Mouse (Mus musculus) lung, embryonic 16.5 days (tissue): Measurements from ENCODE around the gene Ssu72. TPM values are rescaled to one million over a fixed set of nuclear protein-coding genes. Genes with fewer than 3 reads are reported as not detected.
A peak's percentile ranks its signal among the peaks of the same experiment; 100 is the strongest.

Source experiments
- ATAC-seq: fragments of 200-750 bp; cut with Nextera tagmentation; 2 replicates; pipeline ENCODE4 v1.8.0; 2017; ENCODE audit warnings: low read depth, mild to moderate bottlenecking, moderate library complexity
- H3K27ac ChIP-seq: fragments of 300-500 bp; sonication (generic); 2 replicates; pipeline ENCODE4 v1.5.1; 2014; ENCODE audit warnings: mild to moderate bottlenecking, control low read depth, low read length
- H3K27me3 ChIP-seq: fragments of 300-500 bp; sonication (generic); 2 replicates; pipeline ENCODE4 v1.6.1; 2014; ENCODE audit warnings: low read depth, low read length, mixed read lengths; ENCODE audit not compliant: control insufficient read depth, insufficient read depth
- H3K36me3 ChIP-seq: fragments of 300-500 bp; sonication (generic); 2 replicates; pipeline ENCODE4 v1.6.1; 2014; ENCODE audit warnings: low read length; ENCODE audit not compliant: control insufficient read depth, insufficient read depth
- H3K4me1 ChIP-seq: fragments of 300-500 bp; sonication (generic); replicated peaks from 2 replicates; pipeline ENCODE4 v1.6.1; 2014; ENCODE audit warnings: low read length, mixed read lengths; ENCODE audit not compliant: control insufficient read depth, insufficient read depth
- H3K4me2 ChIP-seq: fragments of 300-500 bp; sonication (generic); 2 replicates; pipeline ENCODE4 v1.6.1; 2014; ENCODE audit warnings: low read depth, low read length, control low read depth
- H3K4me3 ChIP-seq: fragments of 300-500 bp; sonication (generic); 2 replicates; pipeline ENCODE4 v1.5.1; 2014; ENCODE audit warnings: mild to moderate bottlenecking, low read length, control low read depth
- H3K9ac ChIP-seq: fragments of 300-500 bp; sonication (generic); 2 replicates; pipeline ENCODE4 v1.6.1; 2014; ENCODE audit warnings: low read length, control low read depth
- H3K9me3 ChIP-seq: fragments of 300-500 bp; sonication (generic); 2 replicates; pipeline ENCODE4 v1.6.1; 2016; ENCODE audit warnings: low read length; ENCODE audit not compliant: control insufficient read depth
- WGBS: fragments of 180-500 bp; shearing (Covaris S2); extraction: QIAGEN DNeasy Blood & Tissue Kit; methylation state at CpG from one replicate; pipeline ENCODE4 v1.1.7; 2014; 5-methylcytosine and 5-hydroxymethylcytosine counted together
- polyA plus RNA-seq: library from polyadenylated mRNA; unstranded; fragments of >200 nt; fragmentation: Nextera tagmentation; extraction: Ambion mirVana; gene quantifications from 2 replicates; pipeline ENCODE4 v1.2.1, GENCODE M21; 2015

The Ssu72 gene
- polyA plus RNA-seq, 1 experiment from 2014 or later = 148 TPM

DNA sequence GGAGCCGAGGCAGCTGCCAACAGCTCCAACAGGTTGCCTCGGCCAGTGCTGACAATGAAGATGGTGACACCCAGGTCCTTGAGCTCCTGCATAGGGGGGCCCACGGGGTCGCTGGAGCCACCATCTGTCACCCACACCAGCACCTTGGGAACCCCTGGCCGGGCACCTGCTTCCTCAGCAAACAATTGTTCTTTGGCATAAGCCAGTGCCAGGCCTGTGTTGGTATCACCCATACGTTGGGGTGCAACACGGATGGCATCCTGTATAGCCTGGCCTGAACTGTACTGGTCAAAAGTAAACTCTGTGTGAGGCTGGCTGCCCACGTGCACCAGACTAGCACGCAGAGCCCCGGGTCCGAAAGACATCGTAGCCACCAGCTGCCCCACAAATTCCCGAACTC is 68.2 kb downstream of the Ssu72 start:
- Histone ChIP-seq H3K4me1 (peaks cover 43% of the 10 kb centered on the region), H3K4me2 (no peak overlapping the region), H3K9ac (no peak overlapping the region), H3K27ac (no peak overlapping the region), H3K36me3 (no peaks in the 10 kb centered on the region), H3K27me3 (peaks cover 17% of the 10 kb centered on the region), H3K9me3 (no peaks in the 10 kb centered on the region), H3K4me3 (no peak overlapping the region)
- WGBS = 84% methylated on average over 13 of the region's 13 CpGs
- ATAC-seq = no peak

DNA sequence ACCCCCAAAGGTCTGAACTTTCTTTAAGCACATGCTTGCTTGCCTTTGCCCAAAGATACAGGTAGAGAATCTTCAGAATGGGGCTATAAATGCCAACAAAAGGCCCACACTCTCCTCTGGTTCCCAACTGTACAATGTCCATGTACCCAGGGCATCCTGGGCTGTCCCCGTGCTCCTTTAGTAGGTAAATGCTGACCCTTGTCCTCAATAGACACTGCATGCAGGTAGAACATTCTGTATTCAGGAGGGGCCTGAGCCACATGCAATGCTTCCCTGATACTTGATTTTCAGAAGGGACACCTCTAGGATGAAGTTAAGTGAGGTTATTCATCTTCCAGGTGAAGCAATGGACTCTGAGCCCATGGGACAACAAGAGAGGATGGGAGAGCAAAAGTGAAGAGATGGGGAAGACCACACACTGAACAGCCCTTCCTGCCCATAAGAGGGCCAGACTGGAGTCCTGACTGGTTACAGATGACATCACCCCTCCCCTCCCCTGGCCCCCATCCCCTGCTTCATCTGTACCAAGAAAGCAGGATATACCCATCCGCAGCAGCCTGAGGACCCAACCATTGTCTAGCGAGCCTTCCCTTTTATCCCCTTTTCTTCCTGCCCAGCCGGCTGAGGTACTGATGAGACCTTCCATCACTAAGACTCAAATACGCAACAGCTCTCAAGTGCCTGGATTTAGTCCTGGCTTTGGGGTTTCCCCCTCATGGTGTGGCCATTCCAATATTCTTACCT is 68.9 kb downstream of the Ssu72 start:
- H3K36me3 ChIP-seq = no peaks in the 10 kb centered on the region
- ATAC-seq = no peak
- peaks cover 45% of the 10 kb centered on the region for H3K4me1 ChIP-seq
- H3K4me2 ChIP-seq = peak overlapping the region; percentile 87
- no peaks in the 10 kb centered on the region for H3K9me3 ChIP-seq
- no peak overlapping the region for H3K27ac ChIP-seq
- 39% methylated on average over 5 of the region's 5 CpGs for WGBS
- peak overlapping the region; percentile 49 for H3K4me3 ChIP-seq
- H3K27me3 ChIP-seq = peaks cover 17% of the 10 kb centered on the region
- H3K9ac ChIP-seq = 0 out of 2 replicates have a peak overlapping the region, but pooled peaks have one; percentile 14

DNA sequence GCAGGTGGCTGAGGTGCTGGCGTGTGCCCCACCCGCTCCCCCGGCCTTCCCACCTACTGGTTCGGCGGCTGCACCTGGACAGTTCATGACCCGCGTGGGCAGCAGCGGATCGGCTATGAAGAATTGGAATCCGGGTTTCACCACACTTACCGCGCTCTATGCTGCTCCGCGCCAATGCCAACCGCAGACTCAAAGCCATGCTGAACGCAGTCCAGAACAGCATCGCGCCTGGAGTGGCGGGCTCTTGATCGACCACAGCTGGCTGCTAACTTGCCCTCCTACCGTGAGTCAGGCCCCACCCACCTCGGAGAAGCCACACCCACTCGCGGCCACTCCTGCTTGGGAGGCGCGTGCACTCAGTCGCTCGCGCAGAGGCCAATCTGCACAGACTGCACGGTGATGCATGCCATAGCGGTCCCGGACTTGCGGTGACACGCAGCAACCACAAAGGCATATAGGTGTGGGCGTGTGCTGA is 69.7 kb downstream of the Ssu72 start, which contains the start of gene Vwa1:
TSS of gene Vwa1 (minus strand) at position 419 of the 475 bp plus-strand sequence.
- H3K27me3 ChIP-seq = peaks cover 17% of the 10 kb centered on the region
- H3K9me3 ChIP-seq = no peaks in the 10 kb centered on the region
- under 1% methylated on average over 35 of the region's 35 CpGs for WGBS
- H3K4me3 ChIP-seq = peak within 1 kb of the TSS; percentile 49
- H3K4me1 ChIP-seq = peaks cover 45% of the 10 kb centered on the region
- ATAC-seq = peak; percentile 71
- H3K36me3 ChIP-seq = no peaks in the 10 kb centered on the region
- H3K4me2 ChIP-seq = peak within 1 kb of the TSS; percentile 87
- H3K9ac ChIP-seq = peak within 1 kb of the TSS; percentile 57
- H3K27ac ChIP-seq = peak within 1 kb of the TSS; percentile 75

DNA sequence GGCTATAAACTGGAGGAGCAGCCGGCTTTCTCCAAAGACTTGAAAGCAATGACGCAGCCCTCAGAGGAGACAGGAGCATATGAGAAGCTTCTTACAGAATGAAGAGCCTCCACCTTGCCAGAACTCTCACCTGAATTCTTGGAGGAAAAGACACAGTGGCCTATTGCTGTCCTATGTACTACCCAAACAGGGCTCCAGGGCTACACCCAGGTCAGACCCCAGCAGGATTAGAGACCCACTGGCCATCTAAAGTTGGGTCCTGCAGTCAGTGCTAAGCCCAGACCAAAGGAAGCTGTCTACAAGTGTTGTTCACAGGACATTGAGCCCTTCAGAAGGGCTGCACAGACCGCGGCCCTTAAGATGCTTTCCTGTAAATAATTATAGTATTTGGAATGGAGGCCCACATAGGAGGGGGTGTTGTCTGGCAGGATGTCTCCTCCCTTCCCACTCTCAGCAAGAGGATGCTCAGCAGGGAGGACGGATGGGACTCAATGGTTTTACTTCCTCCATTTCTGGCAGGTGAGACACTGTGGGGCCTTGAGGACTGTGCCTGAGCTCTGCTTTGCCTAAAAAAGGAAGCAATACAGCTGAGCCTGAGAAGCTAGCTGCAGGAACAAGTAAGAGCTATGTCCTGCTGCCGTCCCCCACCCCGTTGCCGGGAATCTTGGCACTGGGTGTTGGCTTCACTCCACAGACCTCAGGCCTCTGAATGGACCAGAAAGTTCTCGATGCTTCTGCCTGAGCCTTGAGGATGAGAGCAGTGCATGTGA is 70.6 kb downstream of the Ssu72 start:
- H3K9ac ChIP-seq = no peak overlapping the region
- ATAC-seq = peak; percentile 34
- WGBS = 23% methylated on average over 9 of the region's 9 CpGs
- no peaks in the 10 kb centered on the region for H3K36me3 ChIP-seq
- no peaks in the 10 kb centered on the region for H3K9me3 ChIP-seq
- H3K4me1 ChIP-seq = peaks cover 45% of the 10 kb centered on the region
- H3K4me2 ChIP-seq = peak overlapping the region; percentile 87
- H3K27ac ChIP-seq = peak overlapping the region; percentile 75
- H3K4me3 ChIP-seq = peak overlapping the region; percentile 49
- H3K27me3 ChIP-seq = peaks cover 17% of the 10 kb centered on the region

DNA sequence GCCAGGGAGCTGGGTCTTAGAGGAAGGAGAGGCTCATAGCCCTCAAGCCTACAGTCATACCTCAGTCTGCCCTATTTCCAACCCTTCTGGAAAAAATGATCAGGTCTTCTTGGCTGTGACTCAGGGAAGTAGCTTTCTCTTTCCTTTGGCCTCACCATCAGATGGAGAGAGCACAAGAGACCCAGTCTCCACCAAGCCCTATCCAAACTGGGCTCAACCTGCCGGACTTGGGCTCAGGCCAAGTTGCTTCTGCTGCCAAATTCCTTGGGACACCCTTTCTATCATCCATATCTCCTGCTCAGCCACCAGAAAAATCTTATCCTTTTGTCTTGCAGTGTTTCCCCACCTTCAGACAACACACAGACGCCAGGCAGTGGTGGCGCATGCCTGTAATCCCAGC is 71.3 kb downstream of the Ssu72 start:
- H3K27ac ChIP-seq = peak overlapping the region; percentile 75
- WGBS = 54% methylated on average over 3 of the region's 3 CpGs
- no peak overlapping the region for H3K9ac ChIP-seq
- ATAC-seq = no peak
- H3K4me3 ChIP-seq = no peak overlapping the region
- no peaks in the 10 kb centered on the region for H3K9me3 ChIP-seq
- H3K36me3 ChIP-seq = no peaks in the 10 kb centered on the region
- peaks cover 17% of the 10 kb centered on the region for H3K27me3 ChIP-seq
- peaks cover 41% of the 10 kb centered on the region for H3K4me1 ChIP-seq
- H3K4me2 ChIP-seq = no peak overlapping the region

DNA sequence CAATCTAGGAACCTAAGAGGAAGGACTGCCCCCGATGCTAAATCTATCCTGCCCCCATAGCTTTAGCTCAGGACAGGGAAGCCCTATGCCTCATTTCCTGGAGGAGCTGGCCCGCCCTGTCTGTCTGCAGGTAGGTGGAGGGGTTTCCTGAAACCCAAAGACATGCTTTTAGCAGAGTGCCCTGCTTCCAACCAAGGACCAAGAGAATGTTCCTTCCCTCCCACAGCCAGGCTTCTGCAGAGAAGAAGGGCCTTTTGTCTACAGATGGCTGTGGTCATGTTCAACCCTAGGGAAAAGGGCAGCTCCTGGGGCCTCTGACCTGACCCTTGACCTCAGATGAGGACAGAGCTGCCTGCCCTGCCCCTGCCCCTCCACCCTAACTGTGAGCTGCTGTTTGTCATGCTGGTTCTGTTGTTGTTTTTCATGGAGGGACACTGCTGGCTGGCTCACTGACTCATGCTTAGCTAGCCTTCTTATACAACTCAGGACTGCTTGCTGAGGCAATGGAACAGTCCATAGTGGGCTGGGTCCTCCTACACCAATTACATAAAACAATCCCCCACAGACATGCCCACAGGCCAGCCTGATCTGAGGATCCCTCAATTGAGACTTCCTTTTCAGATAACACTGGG is 72.2 kb downstream of the Ssu72 start:
- 53% methylated on average over 2 of the region's 2 CpGs for WGBS
- Histone ChIP-seq H3K27me3 (peaks cover 14% of the 10 kb centered on the region), H3K27ac (no peak overlapping the region), H3K4me1 (peaks cover 44% of the 10 kb centered on the region), H3K9me3 (no peaks in the 10 kb centered on the region), H3K4me3 (no peak overlapping the region), H3K4me2 (no peak overlapping the region), H3K9ac (peak overlapping the region; percentile 28; the same call in 1 of the 2 replicates), H3K36me3 (no peaks in the 10 kb centered on the region)
- ATAC-seq = no peak

DNA sequence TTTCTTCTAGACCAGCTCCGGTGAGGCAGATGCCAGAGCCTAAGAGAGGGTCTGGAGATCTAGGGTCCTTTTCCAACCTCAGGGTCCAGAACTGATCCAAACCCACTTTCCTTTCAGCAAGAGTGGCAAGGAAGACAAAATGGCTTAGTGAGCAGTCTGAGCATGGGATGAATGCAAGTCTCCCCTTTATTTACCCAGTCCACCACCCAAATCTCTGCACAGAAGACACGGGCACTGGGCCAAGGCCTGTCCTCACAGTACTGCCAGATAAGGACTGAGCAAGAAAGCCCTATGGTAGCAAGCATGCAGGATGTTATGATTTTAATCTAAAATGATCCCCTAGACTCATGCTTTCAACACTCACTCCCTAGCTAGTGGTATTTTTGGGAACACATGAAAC is 73.2 kb downstream of the Ssu72 start:
- Histone ChIP-seq H3K4me1 (peaks cover 44% of the 10 kb centered on the region), H3K4me3 (no peak overlapping the region), H3K27me3 (peaks cover 12% of the 10 kb centered on the region), H3K27ac (peak overlapping the region; percentile 61), H3K36me3 (no peaks in the 10 kb centered on the region), H3K9ac (0 out of 2 replicates have a peak overlapping the region, but pooled peaks have one; percentile 4), H3K4me2 (no peak overlapping the region), H3K9me3 (no peaks in the 10 kb centered on the region)
- WGBS = 60% methylated on average over 2 of the region's 2 CpGs
- ATAC-seq = no peak

DNA sequence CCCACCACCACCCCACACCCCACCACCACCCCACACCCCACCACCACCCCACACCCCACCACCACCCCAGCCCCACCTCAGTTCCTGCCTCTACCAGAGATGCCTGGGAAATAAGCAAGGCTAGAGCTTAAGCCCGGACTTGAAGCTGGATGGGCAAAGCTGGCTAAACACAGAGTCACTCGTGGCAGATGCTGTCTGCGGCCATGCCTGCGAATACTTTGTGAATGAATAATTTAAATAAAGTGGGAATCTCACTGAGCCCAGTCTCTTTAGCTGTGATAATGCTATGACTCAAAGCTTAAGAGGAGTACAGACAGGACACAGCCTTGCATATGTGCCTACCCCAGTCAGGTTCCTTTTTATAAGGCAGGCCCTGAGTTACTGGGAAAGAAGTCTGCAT is 74.9 kb downstream of the Ssu72 start:
- no peak overlapping the region for H3K9ac ChIP-seq
- H3K4me2 ChIP-seq = no peak overlapping the region
- WGBS = 75% methylated on average over 4 of the region's 4 CpGs
- no peak overlapping the region for H3K27ac ChIP-seq
- no peak overlapping the region for H3K4me3 ChIP-seq
- no peak for ATAC-seq
- no peaks in the 10 kb centered on the region for H3K36me3 ChIP-seq
- peaks cover 41% of the 10 kb centered on the region for H3K4me1 ChIP-seq
- H3K27me3 ChIP-seq = no peaks in the 10 kb centered on the region
- H3K9me3 ChIP-seq = no peaks in the 10 kb centered on the region

DNA sequence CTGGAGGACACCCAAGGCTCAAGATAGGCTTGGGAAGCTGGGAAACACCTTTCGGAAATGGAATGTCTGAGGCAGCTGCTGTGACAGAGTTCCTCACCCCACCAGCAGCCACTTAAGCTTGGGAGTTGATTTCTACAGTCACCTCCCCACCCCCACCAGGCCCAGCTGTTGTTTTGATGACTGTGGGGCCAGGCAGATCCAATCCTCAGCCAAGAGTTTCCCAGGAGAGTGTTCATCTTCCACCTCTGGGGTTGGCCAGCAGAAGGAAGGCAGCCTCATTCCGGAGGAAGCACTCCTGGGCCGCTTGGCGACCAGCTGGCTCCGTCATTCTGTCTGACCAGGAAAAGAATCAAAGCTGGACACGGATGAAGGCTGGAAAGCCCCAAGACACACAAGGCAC is 76.3 kb downstream of the Ssu72 start:
- H3K36me3 ChIP-seq = no peaks in the 10 kb centered on the region
- H3K9ac ChIP-seq = no peak overlapping the region
- H3K9me3 ChIP-seq = no peaks in the 10 kb centered on the region
- no peaks in the 10 kb centered on the region for H3K27me3 ChIP-seq
- H3K4me2 ChIP-seq = no peak overlapping the region
- WGBS = 6% methylated on average over 6 of the region's 6 CpGs
- H3K4me1 ChIP-seq = peaks cover 30% of the 10 kb centered on the region
- H3K27ac ChIP-seq = peak overlapping the region; percentile 19
- H3K4me3 ChIP-seq = no peak overlapping the region
- 0 out of 2 replicates have a peak, but pooled peaks have one; percentile 15 for ATAC-seq
